Mouse (Mus musculus): Measurements from ENCODE around the gene Ins2.

DNA sequence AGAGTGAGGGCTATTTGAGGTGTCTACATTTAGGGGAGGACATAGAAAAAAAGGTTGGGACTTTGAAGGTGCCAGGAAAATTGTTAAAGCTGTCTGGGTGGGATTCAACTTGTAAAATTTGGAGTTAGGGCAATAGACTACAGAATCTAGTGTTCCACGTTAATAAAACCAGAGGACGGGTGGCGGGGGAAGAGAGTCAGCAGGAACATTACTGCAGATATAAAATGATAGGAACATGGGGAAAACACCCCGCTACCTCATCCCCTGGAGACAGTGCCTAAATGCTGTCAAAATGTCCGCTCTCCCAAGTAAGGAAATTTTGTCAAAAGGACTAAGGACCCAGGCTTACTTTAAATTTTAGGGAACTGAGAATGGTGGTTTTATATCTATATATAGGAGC is 80.0 kb downstream of the Ins2 start:
- TF ChIP-seq CTCF (IDR thresholded peaks at IDR 0.05; ENCODE audit: control insufficient read depth, insufficient read depth, insufficient read length) (no peak), MAX (IDR thresholded peaks at IDR 0.05) (no peak), FOSL1 (IDR thresholded peaks at IDR 0.05; ENCODE audit: insufficient read depth, low read length, poor library complexity, severe bottlenecking) (no peak), CEBPB (IDR thresholded peaks at IDR 0.05; ENCODE audit: low read depth) (no peak)

Measured in C2C12 (cell line).